Mouse (Mus musculus): ENCODE measurements around the gene Psmd5. TPM values are rescaled to one million over a fixed set of nuclear protein-coding genes. Genes with fewer than 3 reads are reported as not detected.

Psmd5 gene
- polyA plus RNA-seq, 1 experiment, result 4.2 TPM

DNA sequence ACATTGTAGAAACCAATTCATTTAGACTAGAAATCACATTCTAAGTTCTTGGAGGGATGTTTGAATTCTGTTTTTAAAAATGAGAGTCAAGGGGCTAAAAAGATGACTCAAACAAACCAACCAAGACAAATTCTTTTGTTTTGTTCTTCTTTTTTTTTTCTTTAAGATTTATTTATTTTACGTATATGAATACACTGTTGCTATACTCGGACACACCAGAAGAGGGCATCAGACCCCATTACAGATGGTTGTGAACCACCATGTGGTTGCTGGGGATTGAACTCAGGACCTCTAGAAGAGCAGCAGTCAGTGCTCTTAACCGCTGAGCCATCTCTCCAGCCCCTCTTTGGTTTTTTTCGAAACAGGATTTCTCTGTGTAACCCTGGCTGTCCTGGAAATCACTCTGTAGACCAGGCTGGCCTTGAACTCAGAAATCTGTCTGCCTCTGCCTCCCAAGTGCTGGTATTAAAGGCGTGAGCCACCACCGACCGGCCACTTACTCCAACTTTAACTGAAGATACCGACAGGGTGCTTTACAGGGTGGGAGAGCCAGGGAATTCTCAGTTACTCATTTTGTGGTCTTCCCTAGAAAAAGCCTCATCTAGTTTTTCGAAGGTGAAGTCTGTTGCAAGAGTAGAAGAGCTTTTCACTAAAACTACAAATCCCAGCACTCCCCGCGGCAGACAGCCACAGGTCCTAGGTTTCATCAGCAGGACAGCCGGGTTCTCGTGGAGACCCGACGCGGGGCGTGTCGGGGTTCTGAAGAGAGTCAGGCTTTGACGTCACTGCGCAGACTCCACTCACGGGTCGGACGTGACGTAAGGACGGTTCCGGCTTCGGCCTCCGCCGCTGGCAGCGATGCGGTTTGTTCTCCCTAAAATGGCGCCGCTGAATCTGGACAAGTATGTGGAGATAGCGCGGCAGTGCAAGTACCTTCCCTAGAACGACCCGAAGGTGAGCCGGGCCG, 73.0 kb downstream of the Psmd5 start:
- Histone ChIP-seq H3K4me1 (ENCODE audit: control insufficient read depth, insufficient read depth, insufficient read length, low read length) (peaks cover 2% of the 10 kb centered on the region), H3K27me3 (ENCODE audit: control insufficient read depth, insufficient read depth, low read length) (no peaks in the 10 kb centered on the region), H3K4me3 (ENCODE audit: low read depth, low read length) (peak overlapping the region; percentile 81), H3K36me3 (ENCODE audit: control insufficient read depth, insufficient read depth, low read length) (peaks cover 10% of the 10 kb centered on the region), H3K27ac (ENCODE audit: insufficient read depth, low read depth, low read length) (peak overlapping the region; percentile 75)
- TF ChIP-seq CTCF (IDR thresholded peaks at IDR 0.05; ENCODE audit: extremely low read depth, insufficient read length, insufficient replicate concordance, low read depth, low read length) (no peak), POLR2A (IDR thresholded peaks at IDR 0.05; ENCODE audit: low read depth, low read length) (peak; percentile 72)
- WGBS, result 6% methylated on average over 39 of the region's 39 CpGs

DNA sequence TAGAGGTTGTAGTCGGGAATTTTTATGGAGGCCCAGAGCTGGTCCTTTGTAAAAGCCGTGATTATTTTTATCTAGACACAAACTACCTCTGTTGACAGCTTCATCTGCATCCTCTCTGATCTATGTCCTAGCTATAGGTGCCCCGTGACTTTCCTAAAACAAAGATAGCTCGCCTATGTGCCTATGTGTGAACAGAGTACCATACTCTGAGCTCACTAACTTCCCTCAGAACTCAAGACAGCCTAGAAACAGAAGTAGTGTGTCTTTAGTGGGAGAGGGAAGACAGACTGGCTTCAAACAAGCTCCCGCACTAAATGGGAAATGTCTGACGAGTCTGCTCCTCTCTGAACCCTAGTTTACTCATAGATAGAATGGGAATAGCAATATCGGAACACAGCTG, 74.4 kb downstream of the Psmd5 start:
- peaks cover 5% of the 10 kb centered on the region for H3K36me3 ChIP-seq (ENCODE audit: control insufficient read depth, insufficient read depth, low read length)
- TF ChIP-seq POLR2A (IDR thresholded peaks at IDR 0.05; ENCODE audit: low read depth, low read length) (no peak), CTCF (IDR thresholded peaks at IDR 0.05; ENCODE audit: extremely low read depth, insufficient read length, insufficient replicate concordance, low read depth, low read length) (no peak)
- no peaks in the 10 kb centered on the region for H3K27me3 ChIP-seq (ENCODE audit: control insufficient read depth, insufficient read depth, low read length)
- peaks cover 2% of the 10 kb centered on the region for H3K4me1 ChIP-seq (ENCODE audit: control insufficient read depth, insufficient read depth, insufficient read length, low read length)
- H3K4me3 ChIP-seq (ENCODE audit: low read depth, low read length), result no peak overlapping the region
- WGBS, result 62% methylated on average over 7 of the region's 7 CpGs
- peak overlapping the region; percentile 74; the same call in 1 of the 2 replicates for H3K27ac ChIP-seq (ENCODE audit: insufficient read depth, low read depth, low read length)

Other genes with a start within 250 kb of the Psmd5 start
- 4.8 and 7.3 TPM in 2 replicates for gene Gapvd1, start 119.7 kb downstream of the Psmd5 start, polyA plus RNA-seq (2012; rRNA removed)
- 252 and 340 TPM in 2 replicates for gene Hspa5, start 103.0 kb downstream of the Psmd5 start, polyA plus RNA-seq (2012; rRNA removed)
- 16.2 and 16.9 TPM in 2 replicates for gene Rabepk, start 75.1 kb downstream of the Psmd5 start, polyA plus RNA-seq (2012; rRNA removed)
- 10.1 and 17.0 TPM in 2 replicates for gene Fbxw2, start 48.7 kb downstream of the Psmd5 start, polyA plus RNA-seq (2012; rRNA removed)
- gene Gm34653, start 42.0 kb downstream of the Psmd5 start, polyA plus RNA-seq (2012; rRNA removed), result not detected in 2 replicates
- 3.7 and 16.0 TPM in 2 replicates for gene Cutal, start 572 bp downstream of the Psmd5 start, polyA plus RNA-seq (2012; rRNA removed)
- 0.51 and 1.4 TPM in 2 replicates for gene Phf19, start 39.1 kb upstream of the Psmd5 start, polyA plus RNA-seq (2012; rRNA removed)
- gene Traf1, start 86.8 kb upstream of the Psmd5 start, polyA plus RNA-seq (2012; rRNA removed), result 3.8 and 6.1 TPM in 2 replicates
- not detected in 2 replicates for gene Hc, start 186.5 kb upstream of the Psmd5 start, polyA plus RNA-seq (2012; rRNA removed)
- 0.22 TPM in 1 of 2 replicates, not detected in the other for gene AI182371, start 226.6 kb upstream of the Psmd5 start, polyA plus RNA-seq (2012; rRNA removed)
- gene Cntrl, start 234.5 kb upstream of the Psmd5 start, polyA plus RNA-seq (2012; rRNA removed), result 3.0 and 5.2 TPM in 2 replicates